Mouse (Mus musculus) stomach, embryonic 16.5 days (tissue): Measurements from ENCODE around the gene Adamts14. TPM values are rescaled to one million over a fixed set of nuclear protein-coding genes. Genes with fewer than 3 reads are reported as not detected.

Source experiments
- ATAC-seq: fragments of 200-750 bp; cut with Nextera tagmentation; 2 replicates; pipeline ENCODE4 v1.8.0; 2017; ENCODE audit warnings: moderate number of reproducible peaks, moderate TSS enrichment; ENCODE audit not compliant: insufficient read depth, low FRiP score
- H3K27ac ChIP-seq: fragments of 300-500 bp; sonication (generic); 2 replicates; pipeline ENCODE4 v1.5.1; 2014; ENCODE audit warnings: low read length
- H3K27me3 ChIP-seq: fragments of 300-500 bp; sonication (generic); 2 replicates; pipeline ENCODE4 v1.6.1; 2014; ENCODE audit warnings: low read length, control low read depth, mixed read lengths; ENCODE audit not compliant: control insufficient read depth, insufficient read depth
- H3K36me3 ChIP-seq: fragments of 300-500 bp; sonication (generic); 2 replicates; pipeline ENCODE4 v1.6.1; 2014; ENCODE audit warnings: low read length; ENCODE audit not compliant: control insufficient read depth, insufficient read depth
- H3K4me1 ChIP-seq: fragments of 300-500 bp; sonication (generic); 2 replicates; pipeline ENCODE4 v1.6.1; 2014; ENCODE audit warnings: low read length, control low read depth, mixed read lengths; ENCODE audit not compliant: control insufficient read depth, insufficient read depth
- H3K4me2 ChIP-seq: fragments of 300-500 bp; sonication (generic); 2 replicates; pipeline ENCODE4 v1.6.1; 2014; ENCODE audit warnings: low read depth, low read length, mixed read lengths
- H3K4me3 ChIP-seq: fragments of 300-500 bp; sonication (generic); replicated peaks from 2 replicates; pipeline ENCODE4 v1.5.1; 2014; ENCODE audit warnings: mild to moderate bottlenecking, low read length
- H3K9ac ChIP-seq: fragments of 300-500 bp; sonication (generic); 2 replicates; pipeline ENCODE4 v1.6.1; 2014; ENCODE audit warnings: low read length
- H3K9me3 ChIP-seq: fragments of 300-500 bp; sonication (generic); replicated peaks from 2 replicates; pipeline ENCODE4 v1.6.1; 2016; ENCODE audit warnings: low read length, control low read depth; ENCODE audit not compliant: control insufficient read depth
- WGBS: fragments of 180-500 bp; shearing (Covaris S2); extraction: QIAGEN DNeasy Blood & Tissue Kit; methylation state at CpG from one replicate; pipeline ENCODE4 v1.1.7; 2014; 5-methylcytosine and 5-hydroxymethylcytosine counted together
- polyA plus RNA-seq: library from polyadenylated mRNA; unstranded; fragments of >200 nt; fragmentation: Nextera tagmentation; extraction: Ambion mirVana; gene quantifications from 2 replicates; pipeline ENCODE4 v1.2.1, GENCODE M21; 2015

Adamts14 gene
- polyA plus RNA-seq, 1 experiment from 2014 or later = 1.6 TPM

GRCm38 (mm10) chr10:61172496-61172895 lies 100.7 kb downstream of the Adamts14 start:
- Histone ChIP-seq H3K9ac (no peak overlapping the region), H3K36me3 (no peaks in the 10 kb centered on the region), H3K27ac (no peak overlapping the region), H3K9me3 (no peaks in the 10 kb centered on the region), H3K4me2 (no peak overlapping the region), H3K4me3 (no peak overlapping the region), H3K4me1 (0 out of 2 replicates have a peak, but pooled peaks cover 4% of the 10 kb centered on the region), H3K27me3 (no peaks in the 10 kb centered on the region)
- 70% methylated on average over 4 of the region's 4 CpGs for WGBS
- no peak for ATAC-seq

GRCm38 (mm10) chr10:61171654-61172053 lies 101.6 kb downstream of the Adamts14 start, which contains the start of gene Tbata:
Gene Tbata (plus strand): TSS chr10:61171954.
- Histone ChIP-seq H3K4me3 (no peak within 1 kb of the TSS), H3K9ac (no peak within 1 kb of the TSS), H3K27me3 (no peaks in the 10 kb centered on the region), H3K36me3 (no peaks in the 10 kb centered on the region), H3K4me2 (no peak within 1 kb of the TSS), H3K27ac (no peak within 1 kb of the TSS), H3K4me1 (0 out of 2 replicates have a peak, but pooled peaks cover 4% of the 10 kb centered on the region), H3K9me3 (no peaks in the 10 kb centered on the region)
- ATAC-seq = no peak
- WGBS = 55% methylated on average over 3 of the region's 3 CpGs

GRCm38 (mm10) chr10:61168393-61168792 lies 104.8 kb downstream of the Adamts14 start:
- no peaks in the 10 kb centered on the region for H3K4me1 ChIP-seq
- H3K36me3 ChIP-seq = no peaks in the 10 kb centered on the region
- no peak for ATAC-seq
- H3K27me3 ChIP-seq = no peaks in the 10 kb centered on the region
- H3K9ac ChIP-seq = no peak overlapping the region
- H3K4me2 ChIP-seq = no peak overlapping the region
- WGBS = 57% methylated on average over 2 of the region's 2 CpGs
- no peaks in the 10 kb centered on the region for H3K9me3 ChIP-seq
- no peak overlapping the region for H3K27ac ChIP-seq
- H3K4me3 ChIP-seq = no peak overlapping the region

- Histone ChIP-seq H3K9ac (no peak overlapping the region), H3K4me3 (no peak overlapping the region), H3K27me3 (no peaks in the 10 kb centered on the region), H3K4me1 (no peaks in the 10 kb centered on the region), H3K36me3 (no peaks in the 10 kb centered on the region), H3K4me2 (no peak overlapping the region), H3K27ac (no peak overlapping the region), H3K9me3 (no peaks in the 10 kb centered on the region)
- no peak for ATAC-seq
- WGBS = 43% methylated on average over 9 of the region's 9 CpGs
These were observed 105.7 kb downstream of the Adamts14 start for GRCm38 (mm10) chr10:61167333-61168096.

GRCm38 (mm10) chr10:61162366-61162765 lies 110.9 kb downstream of the Adamts14 start:
- no peak overlapping the region for H3K4me3 ChIP-seq
- H3K4me2 ChIP-seq = no peak overlapping the region
- no peaks in the 10 kb centered on the region for H3K27me3 ChIP-seq
- 68% methylated on average over 3 of the region's 3 CpGs for WGBS
- no peak overlapping the region for H3K27ac ChIP-seq
- no peak for ATAC-seq
- H3K9me3 ChIP-seq = no peaks in the 10 kb centered on the region
- H3K4me1 ChIP-seq = no peaks in the 10 kb centered on the region
- no peaks in the 10 kb centered on the region for H3K36me3 ChIP-seq
- no peak overlapping the region for H3K9ac ChIP-seq

- no peak for ATAC-seq
- Histone ChIP-seq H3K36me3 (no peaks in the 10 kb centered on the region), H3K27me3 (no peaks in the 10 kb centered on the region), H3K9me3 (no peaks in the 10 kb centered on the region), H3K27ac (no peak overlapping the region), H3K4me2 (no peak overlapping the region), H3K4me1 (no peaks in the 10 kb centered on the region), H3K9ac (no peak overlapping the region), H3K4me3 (no peak overlapping the region)
- WGBS = 68% methylated on average over 4 of the region's 4 CpGs
These were observed 112.6 kb downstream of the Adamts14 start for GRCm38 (mm10) chr10:61160671-61161070.

- H3K36me3 ChIP-seq = no peaks in the 10 kb centered on the region
- no peak overlapping the region for H3K27ac ChIP-seq
- no peak overlapping the region for H3K4me2 ChIP-seq
- no peaks in the 10 kb centered on the region for H3K9me3 ChIP-seq
- H3K4me3 ChIP-seq = no peak overlapping the region
- no peak for ATAC-seq
- 58% methylated on average over 7 of the region's 7 CpGs for WGBS
- no peak overlapping the region for H3K9ac ChIP-seq
- H3K4me1 ChIP-seq = no peaks in the 10 kb centered on the region
- no peaks in the 10 kb centered on the region for H3K27me3 ChIP-seq
These were observed 113.1 kb downstream of the Adamts14 start for GRCm38 (mm10) chr10:61160089-61160488.

GRCm38 (mm10) chr10:61158594-61158993 lies 114.6 kb downstream of the Adamts14 start:
- Histone ChIP-seq H3K4me2 (no peak overlapping the region), H3K4me3 (no peak overlapping the region), H3K4me1 (no peaks in the 10 kb centered on the region), H3K9me3 (no peaks in the 10 kb centered on the region), H3K36me3 (no peaks in the 10 kb centered on the region), H3K9ac (no peak overlapping the region), H3K27ac (no peak overlapping the region), H3K27me3 (no peaks in the 10 kb centered on the region)
- ATAC-seq = no peak
- 48% methylated on average over 3 of the region's 3 CpGs for WGBS

GRCm38 (mm10) chr10:61156453-61156852 lies 116.8 kb downstream of the Adamts14 start:
- no peak for ATAC-seq
- Histone ChIP-seq H3K9me3 (no peaks in the 10 kb centered on the region), H3K4me3 (no peak overlapping the region), H3K27ac (no peak overlapping the region), H3K36me3 (no peaks in the 10 kb centered on the region), H3K27me3 (no peaks in the 10 kb centered on the region), H3K4me1 (no peaks in the 10 kb centered on the region), H3K4me2 (no peak overlapping the region), H3K9ac (no peak overlapping the region)
- 88% methylated on average over 2 of the region's 2 CpGs for WGBS
